17 mouse cellular contexts compared by ENCODE assay signal in genomic region chr4:135851942-135852341, GRCm38 (mm10). TPM values are rescaled to one million over a fixed set of nuclear protein-coding genes. Genes with fewer than 3 reads are reported as not detected.
DNase-seq lines count a peak whose midpoint lies in the region; ATAC-seq and TF ChIP-seq lines count a peak whose summit lies in the region.
"Had no signal": no experiment of that assay in that cellular context is flagged by ENCODE, and none has a peak within 500 bp of the region (broad histone marks: within the 10 kb centered on the region; RNA-seq: fewer than 3 reads in every experiment).

No protein-coding gene starts in this region.

- 36% methylated on average over 9 of the region's 9 CpGs for WGBS in liver, embryonic 16.5 days (ENCODE audit: insufficient replicate concordance)

- H3K9ac ChIP-seq in liver, embryonic 16.5 days (ENCODE audit: low read depth, low read length) = peak overlapping the region; percentile 62
- H3K9ac ChIP-seq: hindbrain, embryonic 13.5 days; limb, embryonic 12.5 days had no signal

- H3K4me1 ChIP-seq in erythroblast, embryonic 14.5 days (ENCODE audit: control insufficient read depth) = peaks cover 80% of the 10 kb centered on the region
- H3K4me1 ChIP-seq in liver, embryonic 16.5 days (ENCODE audit: control insufficient read depth, low read depth, low read length) = peaks cover 57% of the 10 kb centered on the region

- no peaks in the 10 kb centered on the region for H3K27me3 ChIP-seq in erythroblast, embryonic 14.5 days (ENCODE audit: control insufficient read depth)
- H3K27me3 ChIP-seq in liver, embryonic 16.5 days (ENCODE audit: control insufficient read depth, insufficient read depth, low read depth, low read length) = no peaks in the 10 kb centered on the region
- H3K27me3 ChIP-seq: hindbrain, embryonic 13.5 days; limb, embryonic 12.5 days had no signal

- H3K36me3 ChIP-seq in erythroblast, embryonic 14.5 days (ENCODE audit: control insufficient read depth) = peaks cover 12% of the 10 kb centered on the region
- H3K36me3 ChIP-seq in liver, embryonic 16.5 days (ENCODE audit: control insufficient read depth, insufficient read depth) = no peaks in the 10 kb centered on the region
- H3K36me3 ChIP-seq: hindbrain, embryonic 13.5 days; limb, embryonic 12.5 days had no signal

- peak overlapping the region; percentile 78 for H3K27ac ChIP-seq in layer of hippocampus, adult 2 months
- H3K27ac ChIP-seq in liver, embryonic 16.5 days (ENCODE audit: low read length) = peak overlapping the region; percentile 99
- H3K27ac ChIP-seq: limb, embryonic 12.5 days had no signal

- H3K4me3 ChIP-seq in layer of hippocampus, adult 2 months = no peak overlapping the region
- H3K4me3 ChIP-seq in erythroblast, embryonic 14.5 days (replicated peaks) = peak overlapping the region; percentile 51
- peak overlapping the region; percentile 23 for H3K4me3 ChIP-seq in liver, embryonic 16.5 days (ENCODE audit: low read depth, low read length)
- H3K4me3 ChIP-seq: hindbrain, embryonic 13.5 days; limb, embryonic 12.5 days had no signal

- no peak for DNase-seq in layer of hippocampus, adult 2 months (ENCODE audit: low spot score in 2 of 2)
- no peak for DNase-seq in layer of hippocampus, adult 18-20 months (ENCODE audit: low spot score in 2 of 2)
- DNase-seq in c-Kit-negative CD71-positive TER-119-positive erythroid progenitor cells, embryonic 14.5 days (ENCODE audit: low read depth, low spot score) = peak; percentile 76
- DNase-seq in lung, postnatal 4 days = no peak
- DNase-seq in urinary bladder, postnatal 36 days (ENCODE audit: low spot score in 2 of 2) = no peak
- DNase-seq: adrenal gland, postnatal 36 days; cerebellum, adult 11 months; cerebellum, postnatal 14 days; gastrocnemius, postnatal 14 days; heart, postnatal 10 days had no signal

- no peaks in the 10 kb centered on the region for H3K9me3 ChIP-seq in erythroblast, embryonic 14.5 days (ENCODE audit: control insufficient read depth, low read length)
- H3K9me3 ChIP-seq in liver, embryonic 16.5 days (replicated peaks; ENCODE audit: control insufficient read depth, low read length) = no peaks in the 10 kb centered on the region
- H3K9me3 ChIP-seq: hindbrain, embryonic 13.5 days; limb, embryonic 12.5 days had no signal

- peak overlapping the region; percentile 57 for H3K4me2 ChIP-seq in liver, embryonic 16.5 days (ENCODE audit: low read depth, low read length)
- H3K4me2 ChIP-seq: hindbrain, embryonic 13.5 days; limb, embryonic 12.5 days had no signal

- no peak for TF ChIP-seq CTCF in layer of hippocampus, adult 2 months (conservative IDR thresholded peaks at IDR 0.05)

- peak; percentile 60 for ATAC-seq in liver, embryonic 16.5 days (ENCODE audit: low read depth)
- ATAC-seq: intestine, embryonic 16.5 days; lung, postnatal 0 days had no signal

RNA-seq across cellular contexts. Expression of gene Srsf10, which starts 3.6 kb away (rescaled TPM):
- 10 to 100 TPM; 82.6 to 94.2 TPM for total RNA-seq in layer of hippocampus, adult 2 months (2021)
- total RNA-seq in layer of hippocampus, adult 18-20 months (2021) = 10 to 100 TPM; 83.8 to 87.8 TPM
- 21.7 and 28.6 TPM in 2 replicates for polyA plus RNA-seq in erythroblast, embryonic 14.5 days (2012)
- 81.8 and 90.3 TPM in 2 replicates for polyA plus RNA-seq in liver, embryonic 16.5 days (2015; fragmentation: Nextera tagmentation; extraction: Ambion mirVana)

RNA-seq across cellular contexts. Expression of gene Pnrc2, which starts 21.7 kb away (rescaled TPM):
- total RNA-seq in layer of hippocampus, adult 2 months (2021) = 10 to 100 TPM; 52.7 to 54.8 TPM
- total RNA-seq in layer of hippocampus, adult 18-20 months (2021) = 10 to 100 TPM; 50.5 to 53.0 TPM
- 0.66 and 1.0 TPM in 2 replicates for polyA plus RNA-seq in erythroblast, embryonic 14.5 days (2012)
- polyA plus RNA-seq in liver, embryonic 16.5 days (2015; fragmentation: Nextera tagmentation; extraction: Ambion mirVana) = 74.9 and 81.1 TPM in 2 replicates

RNA-seq across cellular contexts. Expression of gene Cnr2, which starts 43.3 kb away (rescaled TPM):
- under 1 TPM in 1 of 2 experiments, not detected in 1; 0.12 TPM for total RNA-seq in layer of hippocampus, adult 2 months (2021)
- under 1 TPM in 1 of 2 experiments, not detected in 1; 0.08 TPM for total RNA-seq in layer of hippocampus, adult 18-20 months (2021)
- 0.02 TPM in 1 of 2 replicates, not detected in the other for polyA plus RNA-seq in erythroblast, embryonic 14.5 days (2012)
- polyA plus RNA-seq in liver, embryonic 16.5 days (2015; fragmentation: Nextera tagmentation; extraction: Ambion mirVana) = 2.9 TPM in 2 replicates
- total RNA-seq: left cerebral cortex, adult 18-20 months had no signal
